Mouse (Mus musculus) gastrocnemius, postnatal 36 days (tissue): ENCODE results near the gene Slc51a. TPM values are rescaled to one million over a fixed set of nuclear protein-coding genes. Genes with fewer than 3 reads are reported as not detected.
"Not testable (repeated sequence)": the region's sequence is repeated elsewhere in the genome, so short reads cannot be mapped to it uniquely, and the experiment has no call there.

Experiments
- DNase-seq, 2 experiments: peaks; one replicate each; pipeline ENCODE4 v3.0.0; 2022
- intact Hi-C: fragments of 180-260 bp; cut with DNase I; formaldehyde crosslinking; loops from one replicate; pipeline ENCODE4 v1.15.1; 2025
- total RNA-seq, 2 experiments: library from RNA; stranded (reverse); gene quantifications; 2 replicates each; pipeline ENCODE4 v1.2.3; 2021

The Slc51a gene
- total RNA-seq, 2 experiments from 2014 or later = not detected

- intact Hi-C loops = loop anchor here (2.0 kb wide), 1 partner anchor 53 kb away; no protein-coding TSS in a partner anchor
These were observed 8.3 kb downstream of the Slc51a start for GRCm38 (mm10) chr16:32479415-32479814.

GRCm38 (mm10) chr16:32477315-32477714 lies 10.4 kb downstream of the Slc51a start:
- intact Hi-C loops = no loop called here
- DNase-seq = no peak

More at GRCm38 (mm10) chr16:32479415-32479814, 8.3 kb downstream of the Slc51a start:
- no peak for DNase-seq

- DNase-seq = no peak
- intact Hi-C loops = no loop called here
These were observed 15.2 kb downstream of the Slc51a start for GRCm38 (mm10) chr16:32472276-32473015.

GRCm38 (mm10) chr16:32469404-32470105 lies 18.1 kb downstream of the Slc51a start:
- DNase-seq = no peak
- intact Hi-C loops = no loop called here

DNA sequence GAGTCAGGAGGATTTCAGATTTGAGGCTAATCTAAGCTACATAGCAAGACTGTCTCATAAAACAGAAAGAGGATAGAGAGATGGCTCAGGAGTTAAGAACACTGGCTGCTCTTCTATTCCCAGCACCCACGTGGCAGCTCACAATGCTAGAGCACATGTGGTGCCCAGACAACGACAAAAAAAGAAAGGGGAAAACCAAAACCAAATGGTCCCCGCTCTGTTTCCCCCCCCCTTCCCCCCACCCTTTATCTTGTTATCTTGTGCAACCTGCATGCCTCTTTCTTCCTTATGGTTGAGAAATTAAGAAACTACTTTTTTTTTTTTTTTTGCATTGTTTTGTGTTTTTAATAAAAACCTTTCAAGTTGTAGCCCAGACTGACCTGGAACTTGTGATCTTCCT lies 19.2 kb downstream of the Slc51a start:
- intact Hi-C loops = no loop called here
- DNase-seq = no peak

- intact Hi-C loops = loop anchor here (5.0 kb wide), 2 partner anchors 198 to 348 kb away; no protein-coding TSS in a partner anchor
- no peak for DNase-seq
These were observed 22.8 kb downstream of the Slc51a start for GRCm38 (mm10) chr16:32464908-32465307.

DNA sequence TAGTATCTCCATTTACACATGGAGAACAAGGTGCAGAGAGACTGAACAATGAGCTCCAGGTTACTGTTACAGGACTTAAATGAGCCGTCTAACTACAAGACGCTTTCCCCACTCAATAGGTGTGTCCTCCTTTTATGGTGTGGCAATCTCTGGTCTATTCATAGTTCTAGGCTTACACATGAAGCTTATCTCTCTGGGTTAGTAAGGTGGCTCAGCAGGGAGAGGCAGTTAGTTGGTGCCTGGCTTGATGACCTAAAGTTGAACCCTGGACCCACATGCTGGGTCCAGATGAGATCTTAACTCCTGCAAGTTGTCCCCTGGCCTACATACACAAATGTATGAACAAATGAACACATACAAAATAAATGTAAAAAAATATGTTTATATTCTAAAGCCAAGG lies 24.3 kb downstream of the Slc51a start:
- intact Hi-C loops = loop anchor here (5.0 kb wide), 2 partner anchors 196 to 346 kb away; no protein-coding TSS in a partner anchor
- DNase-seq = no peak

GRCm38 (mm10) chr16:32462950-32463349 lies 24.7 kb downstream of the Slc51a start:
- intact Hi-C loops = loop anchor here (5.0 kb wide), 2 partner anchors 196 to 346 kb away; no protein-coding TSS in a partner anchor
- DNase-seq = no peak

DNA sequence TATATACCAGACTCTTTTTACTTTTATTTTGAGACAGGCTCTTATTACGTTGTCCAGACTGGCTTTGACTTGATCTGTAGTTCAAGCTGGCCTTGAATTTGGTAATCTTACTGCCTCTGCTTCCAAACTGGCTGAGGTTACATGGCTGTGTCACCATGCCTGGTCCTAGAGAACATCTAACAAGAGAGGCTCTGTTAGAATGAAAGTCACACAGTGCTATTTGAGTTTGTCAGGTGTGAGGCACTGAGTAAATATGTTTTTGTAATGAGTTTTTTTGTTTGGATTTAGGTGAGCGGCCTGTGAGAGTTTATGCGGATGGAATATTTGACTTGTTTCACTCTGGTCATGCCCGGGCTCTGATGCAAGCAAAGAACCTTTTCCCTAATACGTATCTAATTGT lies 26.0 kb downstream of the Slc51a start:
- intact Hi-C loops = loop anchor here (5.0 kb wide), 2 partner anchors 194 to 344 kb away; no protein-coding TSS in a partner anchor
- no peak for DNase-seq

GRCm38 (mm10) chr16:32460518-32460917 lies 27.2 kb downstream of the Slc51a start:
- intact Hi-C loops = loop anchor here (5.0 kb wide), 2 partner anchors 193 to 343 kb away; no protein-coding TSS in a partner anchor
- no peak for DNase-seq

- peak; percentile 25 to 67 for DNase-seq
- intact Hi-C loops = loop anchor here (5.0 kb wide), 2 partner anchors 70 to 85 kb away; no protein-coding TSS in a partner anchor
These were observed 29.9 kb downstream of the Slc51a start for GRCm38 (mm10) chr16:32457589-32458386.

DNA sequence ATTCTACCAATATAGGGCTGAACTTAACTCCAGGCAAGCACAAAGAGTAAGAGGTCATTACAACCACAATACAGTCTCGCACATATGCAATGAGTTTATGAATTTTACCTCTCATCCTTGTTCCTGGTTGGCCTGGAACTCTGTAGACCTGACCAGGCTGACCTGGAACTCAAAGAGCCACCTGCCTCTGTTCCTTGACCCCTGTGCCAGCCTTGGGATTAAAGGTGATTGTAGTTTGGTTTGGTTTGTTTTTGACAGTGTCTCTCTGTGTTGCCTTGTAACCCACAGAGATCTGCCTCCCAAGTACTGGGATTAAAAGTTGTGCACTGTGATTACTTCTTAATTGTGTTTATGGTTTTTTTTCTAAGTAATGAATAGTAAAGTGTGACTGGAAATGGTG lies 30.9 kb downstream of the Slc51a start:
- DNase-seq = no peak
- intact Hi-C loops = loop anchor here (5.0 kb wide), 2 partner anchors 69 to 84 kb away; no protein-coding TSS in a partner anchor

DNA sequence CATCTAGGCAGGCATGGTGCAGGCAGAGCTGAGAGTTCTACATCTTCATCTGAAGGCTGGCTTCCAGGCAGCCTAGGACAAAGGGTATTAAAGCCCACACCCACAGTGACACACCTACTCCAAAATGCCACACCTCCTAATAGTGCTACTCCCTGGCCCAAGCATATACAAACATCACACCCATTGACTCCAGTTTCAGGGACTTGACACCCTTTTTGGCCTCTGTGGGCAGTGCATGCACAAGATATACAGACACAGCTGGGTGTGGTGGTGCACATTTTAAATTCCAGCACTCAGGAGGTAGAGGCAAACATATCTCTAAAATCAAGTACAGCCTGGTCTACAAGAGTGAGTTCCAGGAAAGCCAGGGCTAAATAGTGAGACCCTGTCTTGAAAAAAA lies 31.6 kb downstream of the Slc51a start:
- intact Hi-C loops = loop anchor here (5.0 kb wide), 2 partner anchors 69 to 84 kb away; no protein-coding TSS in a partner anchor
- no peak for DNase-seq

- intact Hi-C loops = loop anchor here (5.0 kb wide), 2 partner anchors 67 to 82 kb away; no protein-coding TSS in a partner anchor
- DNase-seq = no peak
These were observed 33.0 kb downstream of the Slc51a start for GRCm38 (mm10) chr16:32454646-32455045.

DNA sequence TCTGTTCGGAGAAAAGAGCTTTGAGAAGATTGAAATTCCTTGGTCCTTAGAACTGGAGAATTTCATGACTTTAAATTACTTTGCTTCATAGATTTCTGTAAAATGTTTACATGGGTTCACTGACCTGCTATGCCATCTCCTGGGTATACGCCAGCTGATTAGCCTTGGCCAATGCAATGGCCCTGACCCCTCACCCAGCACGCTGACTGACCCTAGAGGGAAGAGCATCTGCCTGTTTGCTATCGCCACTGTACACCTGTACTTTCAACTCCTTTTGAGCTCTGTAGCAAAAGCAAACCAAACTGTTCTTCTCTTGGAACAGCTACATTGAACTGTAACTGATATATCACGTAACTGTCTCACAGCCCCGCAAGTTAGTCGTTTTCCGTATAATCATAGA lies 34.6 kb downstream of the Slc51a start:
- DNase-seq = no peak

DNA sequence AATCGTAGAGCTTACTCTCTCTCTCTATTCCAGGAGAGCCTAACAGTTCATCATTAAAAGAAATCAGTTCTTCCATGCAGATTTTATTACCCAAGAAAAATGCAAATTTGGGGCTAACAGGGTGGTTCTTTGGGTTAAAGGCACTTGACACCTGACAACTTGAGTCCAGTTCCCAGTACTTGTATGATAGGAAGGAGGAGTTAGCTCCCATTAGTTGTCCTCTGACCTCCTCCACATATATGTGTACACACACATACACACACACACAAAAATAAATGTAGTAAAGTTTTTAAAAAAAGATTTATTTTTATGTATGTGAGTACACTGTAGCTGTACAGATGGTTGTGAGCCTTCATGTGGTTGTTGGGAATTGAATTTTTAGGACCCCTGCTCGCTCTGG lies 37.5 kb downstream of the Slc51a start:
- DNase-seq = no peak
- intact Hi-C loops = no loop called here

More for the DNA sequence above, 34.6 kb downstream of the Slc51a start:
- intact Hi-C loops = no loop called here

- intact Hi-C loops = no loop called here
These were observed 38.0 kb downstream of the Slc51a start for GRCm38 (mm10) chr16:32449665-32450064.

GRCm38 (mm10) chr16:32446563-32447138 lies 41.0 kb downstream of the Slc51a start:
- intact Hi-C loops = no loop called here
- DNase-seq = no peak

More at GRCm38 (mm10) chr16:32449665-32450064, 38.0 kb downstream of the Slc51a start:
- no peak for DNase-seq

GRCm38 (mm10) chr16:32445558-32445957 lies 42.1 kb downstream of the Slc51a start:
- DNase-seq = no peak

DNA sequence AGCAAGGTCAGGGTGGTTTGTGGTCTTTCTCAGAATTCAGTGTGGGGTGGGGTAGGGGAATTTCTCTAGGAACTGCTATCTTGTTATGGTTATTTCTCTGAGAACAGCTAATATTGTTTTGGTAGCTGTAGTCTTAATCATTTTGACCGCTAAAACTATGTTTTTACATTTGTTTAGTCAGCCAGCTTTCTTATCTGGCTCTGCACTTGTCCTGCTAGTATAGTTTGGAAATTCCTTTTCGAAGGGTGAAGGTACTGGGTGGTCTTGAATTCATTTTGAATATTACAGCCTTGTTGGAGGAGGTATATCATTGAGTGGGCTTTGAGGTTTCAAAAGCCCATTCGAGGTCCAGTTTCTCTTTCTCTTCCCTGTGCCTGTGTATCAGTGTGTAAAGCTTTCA lies 43.1 kb downstream of the Slc51a start:
- intact Hi-C loops, DNase-seq: not testable (repeated sequence)

More at GRCm38 (mm10) chr16:32445558-32445957, 42.1 kb downstream of the Slc51a start:
- intact Hi-C loops = no loop called here
